Mouse (Mus musculus): ENCODE results near the gene Zfp182. TPM values are rescaled to one million over a fixed set of nuclear protein-coding genes. Genes with fewer than 3 reads are reported as not detected.

Gene Zfp182
- 4.0 and 4.8 TPM in 2 replicates for polyA plus RNA-seq (2014; fragmentation: Nextera tagmentation; extraction: Ambion mirVana)

GRCm38 (mm10) chrX:21061866-21062543, at the start of gene Zfp182:
Zfp182 (minus strand) TSS chrX:21062316.
- WGBS: 18% methylated on average over 25 of the region's 25 CpGs
- peak; percentile 35; the same call in 1 of the 2 replicates for ATAC-seq (ENCODE audit: insufficient number of reproducible peaks, insufficient read depth, low FRiP score, low read depth)
- H3K4me2 ChIP-seq (ENCODE audit: low read length): peak within 1 kb of the TSS; percentile 52

GRCm38 (mm10) chrX:21089867-21090239, 27.7 kb upstream of the Zfp182 start:
- H3K4me2 ChIP-seq (ENCODE audit: low read length): peak overlapping the region; percentile 66
- no peaks in the 10 kb centered on the region for H3K36me3 ChIP-seq (ENCODE audit: control insufficient read depth, insufficient read depth, low read length)
- H3K9me3 ChIP-seq (ENCODE audit: control insufficient read depth, low read length): no peaks in the 10 kb centered on the region
- H3K4me3 ChIP-seq (ENCODE audit: control insufficient read depth in 1 of 2, insufficient read depth in 1 of 2, low read depth in 1 of 2, low read length in 2 of 2): peak overlapping the region; percentile 47 to 53; a peak in 3 of 4 replicates
- WGBS: 47% methylated on average over 7 of the region's 7 CpGs
- no peak for ATAC-seq (ENCODE audit: insufficient number of reproducible peaks, insufficient read depth, low FRiP score, low read depth)
- peak overlapping the region in 1 of 2 experiments; percentile 67; a peak in 1 of 4 replicates for H3K27ac ChIP-seq (replicated peaks in 1 of 2; ENCODE audit: control insufficient read depth in 1 of 2, insufficient read depth in 1 of 2, low read depth in 2 of 2, low read length in 2 of 2)
- H3K9ac ChIP-seq (ENCODE audit: low read length): peak overlapping the region; percentile 68; the same call in 1 of the 2 replicates
- no peaks in the 10 kb centered on the region for H3K27me3 ChIP-seq (ENCODE audit: control insufficient read depth, insufficient read depth, low read length)
- H3K4me1 ChIP-seq (ENCODE audit: control insufficient read depth in 2 of 2, insufficient read depth in 2 of 2, low read length in 2 of 2): no peaks in the 10 kb centered on the region

More at GRCm38 (mm10) chrX:21061866-21062543, at the start of gene Zfp182:
- H3K9me3 ChIP-seq (ENCODE audit: control insufficient read depth, low read length): no peaks in the 10 kb centered on the region
- H3K27ac ChIP-seq (replicated peaks in 1 of 2; ENCODE audit: control insufficient read depth in 1 of 2, insufficient read depth in 1 of 2, low read depth in 2 of 2, low read length in 2 of 2): no peak within 1 kb of the TSS
- H3K9ac ChIP-seq (ENCODE audit: low read length): peak within 1 kb of the TSS; percentile 72
- peak within 1 kb of the TSS; percentile 54 to 65 for H3K4me3 ChIP-seq (ENCODE audit: control insufficient read depth in 1 of 2, insufficient read depth in 1 of 2, low read depth in 1 of 2, low read length in 2 of 2)
- no peaks in the 10 kb centered on the region for H3K27me3 ChIP-seq (ENCODE audit: control insufficient read depth, insufficient read depth, low read length)
- no peaks in the 10 kb centered on the region for H3K4me1 ChIP-seq (ENCODE audit: control insufficient read depth in 2 of 2, insufficient read depth in 2 of 2, low read length in 2 of 2)
- no peaks in the 10 kb centered on the region for H3K36me3 ChIP-seq (ENCODE audit: control insufficient read depth, insufficient read depth, low read length)

DNA sequence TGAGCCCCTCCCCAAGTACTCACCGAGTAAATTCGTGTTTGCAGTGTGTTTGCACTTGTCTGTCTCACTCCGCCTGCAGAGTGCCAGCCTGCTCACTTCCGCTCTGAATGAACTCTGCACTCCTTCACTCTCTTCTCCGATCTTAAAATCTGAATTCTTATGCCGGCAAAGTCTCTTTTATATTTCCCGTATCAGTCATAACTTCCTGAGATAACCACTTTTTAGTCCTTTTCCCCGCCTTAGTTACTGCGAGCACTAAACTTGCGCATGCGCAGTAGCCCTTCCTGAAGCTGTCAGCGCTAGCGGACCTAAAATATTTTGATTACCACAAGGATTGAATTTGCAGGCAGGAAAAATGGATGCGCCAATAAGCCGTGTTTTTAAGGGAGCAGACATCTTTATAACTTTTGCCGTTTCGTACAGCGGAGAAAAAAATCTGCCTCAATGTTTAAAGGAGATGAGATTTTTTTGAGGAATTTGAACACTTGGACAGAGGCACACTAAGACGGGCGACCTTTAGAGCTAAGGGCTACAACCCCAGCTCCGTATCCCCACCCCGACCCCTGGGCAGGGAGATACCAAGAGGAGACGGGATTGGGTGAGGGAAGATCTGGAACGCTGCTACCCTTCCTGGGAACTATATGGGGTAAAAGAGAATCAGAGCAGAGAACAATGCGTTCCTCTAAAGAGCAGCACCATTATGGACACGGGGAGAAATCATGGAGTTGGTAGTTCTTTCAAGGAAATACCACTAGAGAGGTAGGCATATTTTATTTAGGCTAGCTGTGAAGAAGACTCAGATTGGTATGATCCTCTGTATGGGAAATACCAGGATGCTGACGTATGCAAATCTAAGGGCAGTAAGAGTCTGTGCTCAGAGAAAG, 27.1 kb upstream of the Zfp182 start, which contains the start of gene Zfp300:
TSS of gene Zfp300 (minus strand) at position 545 of the 884 bp plus-strand sequence.
- Histone ChIP-seq H3K27ac (replicated peaks in 1 of 2; ENCODE audit: control insufficient read depth in 1 of 2, insufficient read depth in 1 of 2, low read depth in 2 of 2, low read length in 2 of 2) (peak within 1 kb of the TSS; percentile 67 to 75), H3K9ac (ENCODE audit: low read length) (peak within 1 kb of the TSS; percentile 68), H3K4me3 (ENCODE audit: control insufficient read depth in 1 of 2, insufficient read depth in 1 of 2, low read depth in 1 of 2, low read length in 2 of 2) (peak within 1 kb of the TSS; percentile 47 to 53), H3K27me3 (ENCODE audit: control insufficient read depth, insufficient read depth, low read length) (no peaks in the 10 kb centered on the region), H3K36me3 (ENCODE audit: control insufficient read depth, insufficient read depth, low read length) (no peaks in the 10 kb centered on the region), H3K4me2 (ENCODE audit: low read length) (peak within 1 kb of the TSS; percentile 66), H3K9me3 (ENCODE audit: control insufficient read depth, low read length) (no peaks in the 10 kb centered on the region), H3K4me1 (ENCODE audit: control insufficient read depth in 2 of 2, insufficient read depth in 2 of 2, low read length in 2 of 2) (no peaks in the 10 kb centered on the region)
- WGBS: 19% methylated on average over 27 of the region's 27 CpGs
- ATAC-seq (ENCODE audit: insufficient number of reproducible peaks, insufficient read depth, low FRiP score, low read depth): no peak; the same call in 1 of the 2 replicates

DNA sequence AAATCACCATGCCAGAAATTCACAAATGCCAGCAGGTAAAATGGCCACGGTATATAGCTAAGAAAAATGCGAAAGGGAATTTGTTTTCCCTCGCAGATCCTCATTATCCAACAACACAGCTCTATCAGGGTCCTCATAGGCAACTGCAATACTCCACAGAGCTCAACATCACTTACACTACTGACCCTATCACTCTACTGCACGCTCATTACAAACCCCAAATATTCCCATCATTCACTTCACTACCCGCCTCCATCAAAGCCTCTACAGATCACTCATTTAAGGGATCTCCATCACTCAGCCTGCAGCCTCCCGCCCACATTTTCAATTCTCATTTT, 26.5 kb upstream of the Zfp182 start:
- no peaks in the 10 kb centered on the region for H3K9me3 ChIP-seq (ENCODE audit: control insufficient read depth, low read length)
- no peaks in the 10 kb centered on the region for H3K4me1 ChIP-seq (ENCODE audit: control insufficient read depth in 2 of 2, insufficient read depth in 2 of 2, low read length in 2 of 2)
- no peaks in the 10 kb centered on the region for H3K36me3 ChIP-seq (ENCODE audit: control insufficient read depth, insufficient read depth, low read length)
- H3K27me3 ChIP-seq (ENCODE audit: control insufficient read depth, insufficient read depth, low read length): no peaks in the 10 kb centered on the region
- no peak for ATAC-seq (ENCODE audit: insufficient number of reproducible peaks, insufficient read depth, low FRiP score, low read depth)
- peak overlapping the region; percentile 68 for H3K9ac ChIP-seq (ENCODE audit: low read length)
- H3K27ac ChIP-seq (replicated peaks in 1 of 2; ENCODE audit: control insufficient read depth in 1 of 2, insufficient read depth in 1 of 2, low read depth in 2 of 2, low read length in 2 of 2): peak overlapping the region in 1 of 2 experiments; percentile 27; a peak in 1 of 4 replicates
- peak overlapping the region; percentile 47 to 53 for H3K4me3 ChIP-seq (ENCODE audit: control insufficient read depth in 1 of 2, insufficient read depth in 1 of 2, low read depth in 1 of 2, low read length in 2 of 2)
- WGBS: 33% methylated on average over 6 of the region's 6 CpGs
- H3K4me2 ChIP-seq (ENCODE audit: low read length): peak overlapping the region; percentile 66

DNA sequence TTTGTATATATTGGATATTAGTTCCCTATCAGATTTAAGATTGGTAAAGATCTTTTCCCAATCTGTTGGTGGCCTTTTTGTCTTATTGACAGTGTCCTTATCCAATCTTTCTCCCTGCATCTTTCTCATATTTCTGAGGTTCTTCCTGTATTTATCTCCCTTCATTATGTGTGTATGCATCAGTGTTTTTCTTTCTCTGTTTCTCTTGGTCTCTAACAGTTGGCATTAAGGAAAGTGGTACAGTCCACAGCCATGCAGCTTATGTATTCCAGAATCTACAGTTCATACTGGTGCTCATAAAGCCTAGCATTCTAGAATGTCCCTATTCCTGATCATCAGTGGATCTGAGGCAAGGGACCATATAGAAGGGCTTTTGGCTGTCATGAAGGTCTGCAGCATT, 6.0 kb upstream of the Zfp182 start, which contains the start of gene Spaca5:
TSS of gene Spaca5 (plus strand) at position 301 of the 400 bp plus-strand sequence.
- H3K4me3 ChIP-seq (ENCODE audit: control insufficient read depth in 1 of 2, insufficient read depth in 1 of 2, low read depth in 1 of 2, low read length in 2 of 2): no peak within 1 kb of the TSS

DNA sequence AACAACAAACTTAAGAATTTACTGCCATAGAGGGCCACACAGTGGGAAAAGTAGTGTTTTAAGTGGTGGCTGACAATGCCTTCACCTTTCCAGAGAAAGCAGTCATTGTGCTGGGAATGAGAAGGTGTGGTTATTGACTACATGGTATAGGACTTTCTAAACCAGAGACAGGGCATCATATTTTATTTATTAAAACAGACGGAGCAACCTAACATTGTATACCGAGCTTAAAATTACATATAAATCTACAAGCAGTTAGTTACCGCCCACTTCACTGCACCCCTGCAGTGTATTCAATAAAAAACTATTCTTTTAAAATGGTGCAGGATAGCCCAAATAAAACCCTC, 401 bp upstream of the Zfp182 start:
- H3K36me3 ChIP-seq (ENCODE audit: control insufficient read depth, insufficient read depth, low read length): no peaks in the 10 kb centered on the region
- WGBS: 71% methylated on average over 3 of the region's 3 CpGs
- H3K9ac ChIP-seq (ENCODE audit: low read length): no peak overlapping the region
- no peaks in the 10 kb centered on the region for H3K9me3 ChIP-seq (ENCODE audit: control insufficient read depth, low read length)
- H3K27me3 ChIP-seq (ENCODE audit: control insufficient read depth, insufficient read depth, low read length): no peaks in the 10 kb centered on the region
- peak overlapping the region in 1 of 2 experiments; percentile 54; a peak in 2 of 4 replicates for H3K4me3 ChIP-seq (ENCODE audit: control insufficient read depth in 1 of 2, insufficient read depth in 1 of 2, low read depth in 1 of 2, low read length in 2 of 2)
- peak overlapping the region; percentile 52 for H3K4me2 ChIP-seq (ENCODE audit: low read length)
- no peak overlapping the region for H3K27ac ChIP-seq (replicated peaks in 1 of 2; ENCODE audit: control insufficient read depth in 1 of 2, insufficient read depth in 1 of 2, low read depth in 2 of 2, low read length in 2 of 2)
- no peak for ATAC-seq (ENCODE audit: insufficient number of reproducible peaks, insufficient read depth, low FRiP score, low read depth)
- no peaks in the 10 kb centered on the region for H3K4me1 ChIP-seq (ENCODE audit: control insufficient read depth in 2 of 2, insufficient read depth in 2 of 2, low read length in 2 of 2)

More for the DNA sequence above, 6.0 kb upstream of the Zfp182 start, which contains the start of gene Spaca5:
- Histone ChIP-seq H3K4me1 (ENCODE audit: control insufficient read depth in 2 of 2, insufficient read depth in 2 of 2, low read length in 2 of 2) (no peaks in the 10 kb centered on the region), H3K36me3 (ENCODE audit: control insufficient read depth, insufficient read depth, low read length) (no peaks in the 10 kb centered on the region), H3K27ac (replicated peaks in 1 of 2; ENCODE audit: control insufficient read depth in 1 of 2, insufficient read depth in 1 of 2, low read depth in 2 of 2, low read length in 2 of 2) (no peak within 1 kb of the TSS), H3K27me3 (ENCODE audit: control insufficient read depth, insufficient read depth, low read length) (no peaks in the 10 kb centered on the region), H3K4me2 (ENCODE audit: low read length) (no peak within 1 kb of the TSS), H3K9ac (ENCODE audit: low read length) (no peak within 1 kb of the TSS), H3K9me3 (ENCODE audit: control insufficient read depth, low read length) (no peaks in the 10 kb centered on the region)
- ATAC-seq (ENCODE audit: insufficient number of reproducible peaks, insufficient read depth, low FRiP score, low read depth): no peak

DNA sequence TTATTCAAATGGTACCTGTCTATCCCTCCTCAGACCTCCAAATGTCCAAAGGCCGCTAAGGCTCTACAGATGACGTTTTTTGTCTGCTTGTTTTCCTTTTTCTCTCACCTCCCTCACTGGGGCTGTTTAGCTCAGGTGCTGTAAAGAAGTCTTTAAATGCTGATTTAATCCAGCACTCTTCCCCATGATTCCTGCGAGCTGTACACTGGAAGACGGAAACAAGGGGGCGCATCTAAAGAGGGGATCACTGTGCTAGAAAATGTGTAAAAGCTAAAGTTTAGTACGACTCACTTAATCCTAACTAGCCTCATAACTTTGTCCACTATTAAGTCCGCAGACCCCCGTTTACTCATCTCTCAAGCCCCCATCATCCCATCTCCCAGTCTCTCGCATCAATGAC, 656 bp downstream of the Zfp182 start:
- Histone ChIP-seq H3K27me3 (ENCODE audit: control insufficient read depth, insufficient read depth, low read length) (no peaks in the 10 kb centered on the region), H3K4me1 (ENCODE audit: control insufficient read depth in 2 of 2, insufficient read depth in 2 of 2, low read length in 2 of 2) (no peaks in the 10 kb centered on the region), H3K36me3 (ENCODE audit: control insufficient read depth, insufficient read depth, low read length) (no peaks in the 10 kb centered on the region), H3K4me2 (ENCODE audit: low read length) (peak overlapping the region; percentile 52), H3K9me3 (ENCODE audit: control insufficient read depth, low read length) (no peaks in the 10 kb centered on the region), H3K9ac (ENCODE audit: low read length) (peak overlapping the region; percentile 72), H3K4me3 (ENCODE audit: control insufficient read depth in 1 of 2, insufficient read depth in 1 of 2, low read depth in 1 of 2, low read length in 2 of 2) (peak overlapping the region; percentile 54 to 65), H3K27ac (replicated peaks in 1 of 2; ENCODE audit: control insufficient read depth in 1 of 2, insufficient read depth in 1 of 2, low read depth in 2 of 2, low read length in 2 of 2) (no peak overlapping the region)
- ATAC-seq (ENCODE audit: insufficient number of reproducible peaks, insufficient read depth, low FRiP score, low read depth): no peak
- 21% methylated on average over 9 of the region's 9 CpGs for WGBS

All from heart, embryonic 14.5 days (tissue).